In genomic region chr17:5025400-5025799, GRCm38 (mm10) we compare ENCODE assay signal across 33 mouse cellular contexts.
"Had no signal": no experiment of that assay in that cellular context is flagged by ENCODE, and none has a peak within 500 bp of the region (broad histone marks: within the 10 kb centered on the region; RNA-seq: fewer than 3 reads in every experiment).

No protein-coding gene starts in this region.

- H3K27ac ChIP-seq: heart, embryonic 13.5 days; heart, embryonic 15.5 days; hindbrain, embryonic 10.5 days; hindbrain, embryonic 12.5 days; hindbrain, embryonic 13.5 days; hindbrain, embryonic 14.5 days; hindbrain, embryonic 15.5 days; hindbrain, postnatal 0 days; intestine, embryonic 15.5 days; kidney, embryonic 15.5 days; kidney, postnatal 0 days; layer of hippocampus, adult 2 months; left cerebral cortex, adult 2 months had no signal

- H3K9ac ChIP-seq: heart, embryonic 12.5 days; heart, embryonic 13.5 days; heart, embryonic 15.5 days; hindbrain, embryonic 12.5 days; hindbrain, embryonic 13.5 days; hindbrain, embryonic 14.5 days; hindbrain, embryonic 15.5 days; intestine, embryonic 15.5 days; kidney, embryonic 15.5 days had no signal

- H3K36me3 ChIP-seq: heart, embryonic 12.5 days; heart, embryonic 13.5 days; heart, embryonic 15.5 days; hindbrain, embryonic 10.5 days; hindbrain, embryonic 12.5 days; hindbrain, embryonic 13.5 days; hindbrain, embryonic 15.5 days; intestine, embryonic 15.5 days; kidney, embryonic 15.5 days had no signal

- ATAC-seq: hindbrain, embryonic 16.5 days; hindbrain, postnatal 0 days; inflammation-experienced regulatory T-cells, adult 6 months; intestine, embryonic 15.5 days; intestine, embryonic 16.5 days; intestine, postnatal 0 days had no signal

- H3K4me3 ChIP-seq: heart, embryonic 12.5 days; heart, embryonic 13.5 days; heart, embryonic 15.5 days; hindbrain, embryonic 10.5 days; hindbrain, embryonic 12.5 days; hindbrain, embryonic 13.5 days; hindbrain, embryonic 15.5 days; intestine, embryonic 15.5 days; kidney, embryonic 15.5 days; layer of hippocampus, adult 2 months; left cerebral cortex, adult 2 months had no signal

- H3K4me2 ChIP-seq: heart, embryonic 12.5 days; heart, embryonic 13.5 days; heart, embryonic 15.5 days; hindbrain, embryonic 12.5 days; hindbrain, embryonic 13.5 days; hindbrain, embryonic 14.5 days; hindbrain, embryonic 15.5 days; intestine, embryonic 15.5 days; kidney, embryonic 15.5 days had no signal

- H3K27me3 ChIP-seq: heart, embryonic 12.5 days; heart, embryonic 13.5 days; heart, embryonic 15.5 days; hindbrain, embryonic 12.5 days; hindbrain, embryonic 13.5 days; hindbrain, embryonic 15.5 days; intestine, embryonic 15.5 days; kidney, embryonic 15.5 days had no signal

- DNase-seq: heart, postnatal 10 days; heart, postnatal 14 days; heart, postnatal 36 days; heart, postnatal 4 days; kidney, adult 11 months; kidney, adult 18-20 months; kidney, adult 2 months; kidney, adult 8-10 months; kidney, adult 9 months; kidney, postnatal 10 days; kidney, postnatal 14 days; kidney, postnatal 25 days; kidney, postnatal 36 days; kidney, postnatal 4 days; layer of hippocampus, adult 9-11 months had no signal

- H3K9me3 ChIP-seq: heart, embryonic 12.5 days; heart, embryonic 13.5 days; heart, embryonic 15.5 days; hindbrain, embryonic 10.5 days; hindbrain, embryonic 12.5 days; hindbrain, embryonic 13.5 days; hindbrain, embryonic 15.5 days; intestine, embryonic 15.5 days; kidney, embryonic 15.5 days had no signal
